Mouse (Mus musculus) kidney, adult 8-10 months (tissue): Measurements from ENCODE around the gene Rsl1d1.
"Not testable (repeated sequence)": the region's sequence is repeated elsewhere in the genome, so short reads cannot be mapped to it uniquely, and the experiment has no call there.

Experiments used
- DNase-seq, 2 experiments: peaks; one replicate each; pipeline ENCODE4 v3.0.0; 2022

Gene Rsl1d1

DNA sequence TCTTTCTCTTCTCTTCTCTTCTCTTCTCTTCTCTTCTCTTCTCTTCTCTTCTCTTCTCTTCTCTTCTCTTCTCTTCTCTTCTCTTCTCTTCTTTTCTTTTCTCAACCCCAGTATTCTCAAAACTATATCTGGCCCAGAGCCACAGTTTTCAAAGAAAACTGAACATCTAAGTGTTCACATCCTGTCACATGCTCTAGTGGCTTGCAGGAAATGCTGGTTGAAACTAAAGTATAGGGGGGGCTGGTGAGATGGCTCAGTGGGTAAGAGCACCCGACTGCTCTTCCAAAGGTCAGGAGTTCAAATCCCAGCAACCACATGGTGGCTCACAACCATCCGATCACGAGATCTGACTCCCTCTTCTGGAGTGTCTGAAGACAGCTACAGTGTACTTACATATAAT, 45.4 kb downstream of the Rsl1d1 start:
- DNase-seq = not testable (repeated sequence)

DNA sequence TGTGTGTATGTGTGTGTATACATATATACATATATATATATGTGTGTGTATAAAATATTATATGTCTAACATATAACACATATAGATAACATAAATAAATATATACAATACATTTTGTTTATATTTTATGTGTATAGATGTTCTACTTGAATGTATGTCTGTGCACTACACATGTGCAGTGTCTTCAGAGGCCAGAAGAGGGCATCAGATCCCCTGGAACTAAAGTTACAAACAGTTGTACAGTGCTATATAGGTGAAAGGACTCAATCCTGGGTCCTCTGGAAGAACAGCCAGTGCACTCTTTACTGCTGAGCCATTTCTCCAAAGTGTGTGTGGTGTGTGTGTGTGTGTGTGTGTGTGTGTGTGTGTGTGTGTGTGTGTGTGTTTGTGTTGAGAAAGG, 48.6 kb downstream of the Rsl1d1 start:
- DNase-seq = no peak

GRCm38 (mm10) chr16:11143706-11144483, 59.2 kb downstream of the Rsl1d1 start:
- DNase-seq = peak; percentile 95 to 100
